Mouse (Mus musculus) ES-E14 (cell line): Measurements from ENCODE around the gene Nrl. TPM values are rescaled to one million over a fixed set of nuclear protein-coding genes. Genes with fewer than 3 reads are reported as not detected.

Source experiments
- DNase-seq: peaks from one replicate; pipeline ENCODE4 v3.0.0-alpha.2; 2013; ENCODE audit warnings: low read depth, low spot score
- H3K27ac ChIP-seq: 2 replicates; pipeline ENCODE4 v1.5.1; 2012; ENCODE audit warnings: low read depth, mild to moderate bottlenecking, low read length, moderate library complexity, mixed read lengths; ENCODE audit not compliant: poor library complexity, insufficient read depth, severe bottlenecking
- H3K36me3 ChIP-seq: 2 replicates; pipeline ENCODE4 v1.6.1; 2012; ENCODE audit warnings: mild to moderate bottlenecking, low read length, moderate library complexity, mixed read lengths; ENCODE audit not compliant: control insufficient read depth, poor library complexity, insufficient read depth, severe bottlenecking
- H3K4me1 ChIP-seq, 2 experiments: fragments of 150-350 bp in 1 of 2; sonication (generic) in 1 of 2; 2 replicates each; pipeline ENCODE4 v1.6.1; 2012; ENCODE audit warnings: low read length in 2 of 2, mild to moderate bottlenecking in 1 of 2, mixed read lengths in 1 of 2; ENCODE audit not compliant: control insufficient read depth in 2 of 2, insufficient read depth in 2 of 2, poor library complexity in 1 of 2
- H3K4me3 ChIP-seq, 2 experiments: fragments of 150-350 bp in 1 of 2; sonication (generic) in 1 of 2; 2 replicates each; pipeline ENCODE4 v1.5.1; 2012; ENCODE audit warnings: low read length in 2 of 2, low read depth in 1 of 2, mild to moderate bottlenecking in 1 of 2, mixed read lengths in 1 of 2; ENCODE audit not compliant: insufficient read depth in 1 of 2, poor library complexity in 1 of 2, severe bottlenecking in 1 of 2
- H3K9ac ChIP-seq: 2 replicates; pipeline ENCODE4 v1.6.1; 2012; ENCODE audit warnings: low read depth, mild to moderate bottlenecking, low read length, mixed read lengths; ENCODE audit not compliant: poor library complexity, insufficient read depth, severe bottlenecking
- H3K9me3 ChIP-seq: fragments of 150-350 bp; sonication (generic); 2 replicates; pipeline ENCODE4 v1.6.1; 2012; ENCODE audit warnings: low read depth, mild to moderate bottlenecking, low read length; ENCODE audit not compliant: control insufficient read depth, insufficient read depth
- CHD2 ChIP-seq: IDR thresholded peaks from 2 replicates; pipeline ENCODE4 v1.6.1; 2014; ENCODE audit warnings: mild to moderate bottlenecking, low read depth, low read length, inconsistent platforms
- HCFC1 ChIP-seq: IDR thresholded peaks from 2 replicates; pipeline ENCODE4 v1.6.1; 2012; ENCODE audit warnings: low read length, inconsistent platforms, borderline replicate concordance; ENCODE audit not compliant: insufficient read depth
- MAFK ChIP-seq: IDR thresholded peaks from 2 replicates; pipeline ENCODE4 v1.6.1; 2014; ENCODE audit warnings: mild to moderate bottlenecking, low read depth, low read length, inconsistent platforms; ENCODE audit not compliant: insufficient read depth
- ZC3H11A ChIP-seq: IDR thresholded peaks from 2 replicates; pipeline ENCODE4 v1.6.1; 2012; ENCODE audit warnings: low read depth, mild to moderate bottlenecking, inconsistent platforms, low read length, borderline replicate concordance
- ZNF384 ChIP-seq: IDR thresholded peaks from 2 replicates; pipeline ENCODE4 v1.6.1; 2012; ENCODE audit warnings: low read depth, low read length, inconsistent platforms
- in situ Hi-C, 2 experiments: fragments of 600-800 bp; cut with MboI; formaldehyde crosslinking; loops; one replicate each; pipeline ENCODE4 v1.15.1; 2025; ENCODE audit warnings: low sequenced_read_pairs in 2 of 2, inconsistent platforms in 1 of 2; ENCODE audit not compliant: unreplicated experiment in 2 of 2
- total RNA-seq: library from RNA; depleted of rRNA; stranded (reverse); fragments of 300-350 nt; gene quantifications from 2 replicates; pipeline ENCODE4 v1.2.3, GENCODE M21; 2012

The Nrl gene
- total RNA-seq, 1 experiment, result not detected

DNA sequence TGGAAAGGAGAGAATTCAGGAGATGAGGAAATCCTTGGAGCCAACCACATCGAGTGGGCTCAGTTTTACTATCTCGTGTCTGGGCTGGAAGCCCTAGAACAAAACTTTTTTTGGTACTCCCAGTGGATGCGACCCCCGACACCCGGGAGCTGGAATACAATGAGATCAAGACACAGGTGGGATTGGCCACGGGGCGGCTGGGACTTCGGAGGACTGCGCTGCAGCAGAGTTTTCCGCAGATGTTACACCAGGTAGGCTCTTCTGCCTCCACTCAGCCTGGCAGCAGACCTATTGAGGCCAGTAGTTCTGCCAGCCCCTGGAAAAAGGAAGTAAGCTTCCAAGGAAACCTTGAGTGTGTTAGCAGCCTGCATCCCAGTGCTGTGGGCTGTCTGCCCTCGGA lies 38.5 kb upstream of the Nrl start:
- Histone ChIP-seq H3K4me3 (no peak overlapping the region), H3K27ac (no peak overlapping the region), H3K9me3 (no peaks in the 10 kb centered on the region), H3K4me1 (peaks cover 0 to 5% of the 10 kb centered on the region in 2 experiments; a peak in 1 of 4 replicates), H3K36me3 (peaks cover 21% of the 10 kb centered on the region; the same call in 1 of the 2 replicates), H3K9ac (no peak overlapping the region)
- no peak for TF ChIP-seq ZNF384
- in situ Hi-C loops, result no loop called here
- DNase-seq, result no peak

DNA sequence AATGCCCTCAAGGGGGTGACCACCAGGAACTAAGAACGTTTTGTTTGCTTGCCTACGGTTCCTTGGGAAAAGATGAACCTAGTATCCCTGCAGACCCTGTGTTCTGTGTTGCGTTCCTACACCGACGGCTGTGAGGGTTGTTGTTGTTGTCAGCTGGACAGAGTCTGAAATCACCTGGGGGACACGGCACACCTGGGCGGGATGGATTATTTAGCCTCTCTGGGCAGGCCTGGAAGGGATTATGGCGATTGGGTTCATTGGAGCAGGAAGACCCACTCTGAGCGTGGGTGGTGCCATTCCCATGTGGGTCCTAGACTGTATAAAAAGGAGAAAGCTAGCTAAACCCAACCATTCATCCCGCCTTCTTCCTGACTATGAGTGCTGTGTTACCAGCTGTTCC lies 37.1 kb upstream of the Nrl start:
- TF ChIP-seq ZNF384 (no peak), ZC3H11A (no peak), MAFK (no peak), HCFC1 (no peak), CHD2 (no peak)
- no peak for DNase-seq
- in situ Hi-C loops, result no loop called here
- no peak overlapping the region for H3K27ac ChIP-seq
- H3K36me3 ChIP-seq, result peaks cover 15% of the 10 kb centered on the region; the same call in 1 of the 2 replicates
- H3K9me3 ChIP-seq, result no peaks in the 10 kb centered on the region
- peaks cover 0 to 5% of the 10 kb centered on the region in 2 experiments; a peak in 1 of 4 replicates for H3K4me1 ChIP-seq
- no peak overlapping the region for H3K4me3 ChIP-seq
- no peak overlapping the region for H3K9ac ChIP-seq

DNA sequence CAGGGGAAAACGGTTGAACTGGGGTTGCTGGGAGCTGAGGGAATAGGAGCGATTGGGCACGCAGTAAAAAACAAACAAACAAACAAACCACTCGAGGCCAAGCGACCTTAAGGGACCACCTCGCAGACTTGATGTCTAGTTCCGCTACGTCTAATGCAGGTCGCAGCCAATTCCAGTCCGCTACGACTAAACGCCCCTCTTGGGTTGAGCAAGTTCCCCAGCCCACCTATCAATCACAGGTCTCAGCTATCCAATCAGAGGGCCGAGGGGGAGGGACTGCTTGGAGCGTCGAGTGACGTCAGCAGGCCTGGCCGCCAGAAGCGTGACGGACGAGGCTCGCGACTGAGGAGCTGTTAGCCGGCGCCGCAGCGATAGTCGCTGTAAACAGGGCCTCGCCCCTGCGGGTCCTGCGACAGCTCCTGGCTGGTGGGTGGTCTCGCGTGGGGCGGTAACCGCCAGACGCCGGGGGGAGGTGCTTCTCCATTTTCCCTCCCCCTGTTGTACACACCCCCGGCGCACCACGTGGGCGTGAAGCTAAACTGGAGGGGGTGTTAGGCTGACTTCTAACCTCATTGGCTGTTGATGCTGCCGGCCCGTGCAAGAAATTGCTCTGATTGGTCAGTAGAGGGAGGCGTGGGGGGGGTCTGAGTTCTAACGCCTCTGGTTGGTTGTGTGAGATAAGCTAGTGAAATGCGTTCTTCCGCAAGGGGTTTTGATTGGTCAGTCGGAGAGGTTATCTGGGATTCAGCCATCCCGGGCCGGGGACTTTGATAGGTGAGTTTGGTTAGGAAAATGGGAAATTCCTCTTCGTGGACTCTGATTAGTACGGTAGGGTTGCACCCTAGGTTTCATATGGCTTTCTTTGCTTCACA lies 35.7 kb upstream of the Nrl start, which contains the start of gene A730061H03Rik:
Gene A730061H03Rik, minus strand, starts transcription at position 205 of the 872 bp plus-strand sequence.
- H3K27ac ChIP-seq, result peak within 1 kb of the TSS; percentile 92
- H3K4me3 ChIP-seq, result peak within 1 kb of the TSS; percentile 81
- H3K4me1 ChIP-seq, result peaks cover 0 to 5% of the 10 kb centered on the region in 2 experiments; a peak in 1 of 4 replicates
- no peaks in the 10 kb centered on the region for H3K9me3 ChIP-seq
- in situ Hi-C loops, result no loop called here
- TF ChIP-seq HCFC1 (0 out of 2 replicates have a peak, but pooled peaks have one; percentile 55), MAFK (no peak), CHD2 (peak; percentile 94), ZNF384 (no peak), ZC3H11A (no peak)
- DNase-seq, result peak; percentile 98
- H3K9ac ChIP-seq, result peak within 1 kb of the TSS; percentile 85
- peaks cover 6% of the 10 kb centered on the region; the same call in 1 of the 2 replicates for H3K36me3 ChIP-seq

DNA sequence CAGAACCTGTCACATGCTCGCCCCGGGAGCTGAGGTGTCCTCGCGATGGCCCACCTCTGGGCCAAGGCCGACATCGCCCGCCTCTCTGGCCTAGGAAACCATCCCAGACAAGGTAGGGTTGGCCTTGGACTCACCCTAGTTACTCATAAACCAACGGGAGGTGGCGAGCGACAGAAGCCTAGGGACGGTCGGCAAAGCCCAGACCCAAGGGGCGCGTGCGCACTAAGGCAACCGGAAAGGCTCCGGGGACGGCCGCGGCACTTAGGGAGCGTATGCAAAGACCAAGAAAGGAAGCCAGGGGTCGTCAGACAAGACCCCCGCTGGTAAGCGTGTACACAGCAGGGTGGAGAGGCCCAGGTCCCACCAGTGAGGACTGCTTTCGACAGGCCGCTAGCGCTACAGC lies 35.0 kb upstream of the Nrl start, which contains the start of gene Dcaf11:
Gene Dcaf11, plus strand, starts transcription at position 208 of the 403 bp plus-strand sequence.
- TF ChIP-seq CHD2, result peak; percentile 74
- no peak for TF ChIP-seq ZNF384
- DNase-seq, result peak; percentile 93
- Histone ChIP-seq H3K36me3 (peaks cover 6% of the 10 kb centered on the region; the same call in 1 of the 2 replicates), H3K9ac (peak within 1 kb of the TSS; percentile 85), H3K9me3 (no peaks in the 10 kb centered on the region), H3K4me3 (peak within 1 kb of the TSS; percentile 81), H3K27ac (peak within 1 kb of the TSS; percentile 92), H3K4me1 (peaks cover 0 to 5% of the 10 kb centered on the region in 2 experiments; a peak in 2 of 4 replicates)
- in situ Hi-C loops, result no loop called here
